Mouse (Mus musculus) CH12.LX (cell line): Measurements from ENCODE around the gene Ugt3a1. TPM values are rescaled to one million over a fixed set of nuclear protein-coding genes. Genes with fewer than 3 reads are reported as not detected.
A peak's percentile ranks its signal among the peaks of the same experiment; 100 is the strongest.

Experiments
- DNase-seq: peaks from one replicate; pipeline ENCODE4 v3.0.0-alpha.2; 2013; ENCODE audit errors: extremely low read depth
- H3K27ac ChIP-seq: 2 replicates; pipeline ENCODE4 v1.5.1; 2012; ENCODE audit warnings: low read depth, mild to moderate bottlenecking, control low read depth, moderate library complexity; ENCODE audit not compliant: insufficient read depth
- H3K27me3 ChIP-seq: replicated peaks from 2 replicates; pipeline ENCODE3; 2012; ENCODE audit warnings: inconsistent platforms
- H3K36me3 ChIP-seq, 2 experiments: replicated peaks in 1 of 2; 2 replicates each; pipeline versions ENCODE3 to v1.6.1; 2012; ENCODE audit warnings: inconsistent platforms in 1 of 2, low read length in 1 of 2, mild to moderate bottlenecking in 1 of 2, mixed read lengths in 1 of 2, moderate library complexity in 1 of 2; ENCODE audit not compliant: control insufficient read depth in 1 of 2, insufficient read depth in 1 of 2
- H3K4me1 ChIP-seq, 2 experiments: 2 replicates each; pipeline ENCODE4 v1.6.1; 2012; ENCODE audit warnings: inconsistent platforms in 1 of 2, moderate library complexity in 1 of 2; ENCODE audit not compliant: insufficient read depth in 2 of 2, control insufficient read depth in 1 of 2
- H3K4me2 ChIP-seq: 2 replicates; pipeline ENCODE4 v1.6.1; 2012; ENCODE audit warnings: low read depth, mild to moderate bottlenecking, control low read depth; ENCODE audit not compliant: poor library complexity, insufficient read depth, severe bottlenecking
- H3K4me3 ChIP-seq, 3 experiments: fragments of 150-350 bp in 1 of 3; sonication (generic) in 1 of 3; replicated peaks in 1 of 3; 2 replicates each; pipeline versions ENCODE3 to v1.5.1; 2011 to 2012; ENCODE audit warnings: low read depth in 2 of 3, low read length in 2 of 3, mild to moderate bottlenecking in 2 of 3, moderate library complexity in 2 of 3, control low read depth in 1 of 3, improper control_type of control experiment in 1 of 3, inconsistent platforms in 1 of 3, mixed read lengths in 1 of 3; ENCODE audit not compliant: poor library complexity in 1 of 3
- H3K79me2 ChIP-seq: replicated peaks from 2 replicates; pipeline ENCODE4 v1.6.1; 2012; ENCODE audit warnings: mild to moderate bottlenecking, moderate library complexity; ENCODE audit not compliant: control insufficient read depth, poor library complexity, insufficient read depth, severe bottlenecking; ENCODE audit errors: extremely low read depth
- H3K9ac ChIP-seq: 2 replicates; pipeline ENCODE4 v1.6.1; 2012; ENCODE audit warnings: low read depth, mild to moderate bottlenecking, control low read depth, moderate library complexity; ENCODE audit not compliant: insufficient read depth
- H3K9me3 ChIP-seq: replicated peaks from 2 replicates; pipeline ENCODE3; 2012; ENCODE audit warnings: low read length, inconsistent platforms, mixed read lengths
- BHLHE40 ChIP-seq: IDR thresholded peaks from 2 replicates; pipeline ENCODE4 v1.6.1; 2011; ENCODE audit warnings: mild to moderate bottlenecking, low read depth, low read length, improper control_type of control experiment
- CHD1 ChIP-seq: IDR thresholded peaks from 2 replicates; pipeline ENCODE4 v1.6.1; 2012; ENCODE audit warnings: low read depth, low read length, improper control_type of control experiment, inconsistent platforms
- CTCF ChIP-seq, 2 experiments: IDR thresholded peaks in 1 of 2; conservative IDR thresholded peaks in 1 of 2; 2 replicates each; pipeline ENCODE4 v1.5.1; 2011 to 2012; ENCODE audit warnings: low read depth in 2 of 2, low read length in 2 of 2, improper control_type of control experiment in 1 of 2, inconsistent platforms in 1 of 2, mild to moderate bottlenecking in 1 of 2, moderate library complexity in 1 of 2
- E2F4 ChIP-seq: IDR thresholded peaks from 2 replicates; pipeline ENCODE4 v1.6.1; 2011; ENCODE audit warnings: low read depth, low read length, improper control_type of control experiment; ENCODE audit not compliant: insufficient replicate concordance
- ELF1 ChIP-seq: IDR thresholded peaks from 2 replicates; pipeline ENCODE4 v1.6.1; 2014; ENCODE audit warnings: low read depth, mild to moderate bottlenecking, inconsistent platforms, low read length, improper control_type of control experiment
- ETS1 ChIP-seq: conservative IDR thresholded peaks from 2 replicates; pipeline ENCODE4 v1.6.1; 2012; ENCODE audit warnings: low read depth, mild to moderate bottlenecking, inconsistent platforms, low read length, improper control_type of control experiment, moderate library complexity
- HCFC1 ChIP-seq: IDR thresholded peaks from 2 replicates; pipeline ENCODE4 v1.6.1; 2012; ENCODE audit warnings: low read depth, mild to moderate bottlenecking, inconsistent platforms, low read length, improper control_type of control experiment
- IRF4 ChIP-seq: IDR thresholded peaks from 2 replicates; pipeline ENCODE4 v1.6.1; 2014; ENCODE audit warnings: low read depth, mild to moderate bottlenecking, inconsistent platforms, low read length, improper control_type of control experiment
- JUN ChIP-seq: IDR thresholded peaks from 2 replicates; pipeline ENCODE4 v1.6.1; 2011; ENCODE audit warnings: low read depth, mild to moderate bottlenecking, low read length, improper control_type of control experiment, moderate library complexity; ENCODE audit not compliant: insufficient read depth
- KAT2A ChIP-seq: IDR thresholded peaks from 2 replicates; pipeline ENCODE4 v1.6.1; 2012; ENCODE audit warnings: low read length, improper control_type of control experiment, inconsistent platforms; ENCODE audit not compliant: insufficient replicate concordance
- MAX ChIP-seq: IDR thresholded peaks from 2 replicates; pipeline ENCODE4 v1.6.1; 2011; ENCODE audit warnings: low read length, improper control_type of control experiment
- MAZ ChIP-seq: IDR thresholded peaks from 2 replicates; pipeline ENCODE4 v1.6.1; 2012; ENCODE audit warnings: low read depth, mild to moderate bottlenecking, inconsistent platforms, low read length, improper control_type of control experiment, moderate library complexity
- NRF1 ChIP-seq: IDR thresholded peaks from 2 replicates; pipeline ENCODE4 v1.6.1; 2014; ENCODE audit warnings: low read depth, mild to moderate bottlenecking, inconsistent platforms, low read length, improper control_type of control experiment, moderate library complexity
- PAX5 ChIP-seq: IDR thresholded peaks from 2 replicates; pipeline ENCODE4 v1.6.1; 2012; ENCODE audit warnings: low read length, inconsistent platforms, mixed read lengths
- POLR2AphosphoS2 ChIP-seq: IDR thresholded peaks from 2 replicates; pipeline ENCODE4 v1.6.1; 2011; ENCODE audit warnings: low read depth, low read length, improper control_type of control experiment
- RAD21 ChIP-seq: IDR thresholded peaks from 2 replicates; pipeline ENCODE4 v1.6.1; 2011; ENCODE audit warnings: low read depth, mild to moderate bottlenecking, low read length, improper control_type of control experiment, moderate library complexity
- RCOR1 ChIP-seq: conservative IDR thresholded peaks from 2 replicates; pipeline ENCODE4 v1.6.1; 2012; ENCODE audit warnings: low read depth, mild to moderate bottlenecking, inconsistent platforms, low read length, improper control_type of control experiment
- SMC3 ChIP-seq: IDR thresholded peaks from 2 replicates; pipeline ENCODE4 v1.6.1; 2011; ENCODE audit warnings: low read depth, low read length, improper control_type of control experiment
- TBP ChIP-seq: conservative IDR thresholded peaks from 2 replicates; pipeline ENCODE4 v1.6.1; 2011; ENCODE audit warnings: low read depth, low read length, improper control_type of control experiment
- UBTF ChIP-seq: IDR thresholded peaks from 2 replicates; pipeline ENCODE4 v1.6.1; 2012; ENCODE audit warnings: low read depth, mild to moderate bottlenecking, inconsistent platforms, low read length, improper control_type of control experiment, moderate library complexity
- USF2 ChIP-seq: conservative IDR thresholded peaks from 2 replicates; pipeline ENCODE4 v1.6.1; 2011; ENCODE audit warnings: low read depth, low read length, improper control_type of control experiment
- ZC3H11A ChIP-seq: IDR thresholded peaks from 2 replicates; pipeline ENCODE4 v1.6.1; 2012; ENCODE audit warnings: low read depth, mild to moderate bottlenecking, inconsistent platforms, low read length, improper control_type of control experiment
- dilution Hi-C: fragments of 300-500 bp; cut with MboI; formaldehyde crosslinking; loops from 2 replicates; pipeline ENCODE4 v1.14.3; 2020; ENCODE audit warnings: low sequenced_read_pairs; ENCODE audit not compliant: extremely low pct_unique_long_range_greater_than_20kb, extremely low pct_ligation_motif_present
- in situ Hi-C: fragments of 300-500 bp; cut with MboI; formaldehyde crosslinking; loops from 3 replicates; pipeline ENCODE4 v1.14.3; 2019; ENCODE audit warnings: low sequenced_read_pairs, low pct_ligation_motif_present, low pct_unique_long_range_greater_than_20kb, mixed read lengths
- polyA plus RNA-seq: library from polyadenylated mRNA; unstranded; fragments of >175 nt; gene quantifications from 2 replicates; pipeline ENCODE4 v1.2.1, GENCODE M21; 2012; ENCODE audit warnings: low read depth; ENCODE audit not compliant: insufficient read length
- total RNA-seq, 2 experiments: library from RNA; depleted of rRNA; stranded (reverse); fragments of 300-350 nt in 1 of 2; fragments of >200 nt in 1 of 2; gene quantifications; 2 replicates each; pipeline ENCODE4 v1.2.3; 2012 to 2014

Gene Ugt3a1
- total and polyA plus RNA-seq, 3 experiments = not detected

GRCm38 (mm10) chr15:9283165-9283564 is 6.5 kb downstream of the Ugt3a1 start:
- dilution Hi-C loops (no loop called here), in situ Hi-C loops (no loop called here)
- DNase-seq = no peak
- Histone ChIP-seq H3K79me2 (no peaks in the 10 kb centered on the region), H3K9me3 (no peaks in the 10 kb centered on the region), H3K9ac (no peak overlapping the region), H3K4me1 (no peaks in the 10 kb centered on the region), H3K36me3 (no peaks in the 10 kb centered on the region), H3K4me2 (no peak overlapping the region), H3K27ac (no peak overlapping the region), H3K27me3 (no peaks in the 10 kb centered on the region), H3K4me3 (no peak overlapping the region)
- TF ChIP-seq BHLHE40 (0 out of 2 replicates have a peak, but pooled peaks have one; percentile 27), MAX (no peak)

- dilution Hi-C loops = no loop called here
- Histone ChIP-seq H3K9me3 (no peaks in the 10 kb centered on the region), H3K27me3 (no peaks in the 10 kb centered on the region), H3K4me2 (no peak overlapping the region), H3K36me3 (no peaks in the 10 kb centered on the region), H3K27ac (no peak overlapping the region), H3K9ac (no peak overlapping the region), H3K4me3 (no peak overlapping the region), H3K79me2 (no peaks in the 10 kb centered on the region), H3K4me1 (no peaks in the 10 kb centered on the region)
- TF ChIP-seq KAT2A (no peak), MAZ (no peak), SMC3 (peak; percentile 52), ETS1 (no peak), CHD1 (no peak), TBP (no peak), ZC3H11A (no peak), POLR2AphosphoS2 (no peak), RAD21 (peak; percentile 30), HCFC1 (no peak), IRF4 (no peak), ELF1 (no peak), NRF1 (no peak), JUN (no peak), USF2 (no peak), UBTF (no peak), E2F4 (no peak), RCOR1 (no peak), PAX5 (no peak), CTCF (conservative IDR thresholded peaks at IDR 0.05 in 1 of 2, IDR thresholded peaks at IDR 0.05 in 1 of 2; ENCODE audit: low read depth in 2 of 2, low read length in 2 of 2) (peak in 1 of 2 experiments; percentile 49; a peak in 2 of 4 replicates)
- in situ Hi-C loops = no loop called here
- DNase-seq = peak; percentile 21
These were observed 13.0 kb downstream of the Ugt3a1 start for GRCm38 (mm10) chr15:9289660-9290059.
